Mouse (Mus musculus): Measurements from ENCODE around the gene Agfg1. TPM values are rescaled to one million over a fixed set of nuclear protein-coding genes. Genes with fewer than 3 reads are reported as not detected.

Agfg1 gene
- total and polyA plus RNA-seq, 3 experiments = 34.1 to 58.6 TPM; not detected in 1

GRCm38 (mm10) chr1:82826911-82827310, 12.4 kb upstream of the Agfg1 start:
- H3K27me3 ChIP-seq (ENCODE audit: control insufficient read depth in 1 of 2, insufficient read depth in 2 of 2, low read length in 2 of 2) = no peaks in the 10 kb centered on the region; a peak in 2 of 4 replicates
- H3K4me3 ChIP-seq (ENCODE audit: control insufficient read depth in 1 of 2, insufficient read depth in 1 of 2, low read depth in 2 of 2, low read length in 2 of 2) = no peak overlapping the region
- no peaks in the 10 kb centered on the region for H3K79me2 ChIP-seq (ENCODE audit: control insufficient read depth, insufficient read depth, low read length, poor library complexity)
- H3K27ac ChIP-seq (ENCODE audit: control insufficient read depth, low read depth, low read length) = no peak overlapping the region
- peaks cover 4 to 5% of the 10 kb centered on the region in 2 experiments; a peak in 2 of 4 replicates for H3K4me1 ChIP-seq (ENCODE audit: control insufficient read depth in 1 of 2, insufficient read depth in 2 of 2, low read length in 2 of 2)
- H3K9me3 ChIP-seq (replicated peaks; ENCODE audit: insufficient read depth, low read length) = no peaks in the 10 kb centered on the region
- no peak for DNase-seq (ENCODE audit: low read depth, low spot score)
- no peaks in the 10 kb centered on the region; a peak in 1 of 4 replicates for H3K36me3 ChIP-seq (ENCODE audit: control insufficient read depth in 1 of 2, insufficient read depth in 2 of 2, low read length in 2 of 2)
- no peak overlapping the region for H3K9ac ChIP-seq (ENCODE audit: control insufficient read depth, low read depth, low read length, poor library complexity, severe bottlenecking)
- no peak for TF ChIP-seq ZC3H11A (IDR thresholded peaks at IDR 0.05; ENCODE audit: low read depth, low read length)
- no peak for TF ChIP-seq RAD21 (IDR thresholded peaks at IDR 0.05; ENCODE audit: low read depth, low read length)
- TF ChIP-seq MAZ (IDR thresholded peaks at IDR 0.05; ENCODE audit: low read depth, low read length) = no peak
- no peak for TF ChIP-seq MAX (IDR thresholded peaks at IDR 0.05; ENCODE audit: low read length)
- no peak for TF ChIP-seq SIN3A (IDR thresholded peaks at IDR 0.05; ENCODE audit: low read length)
- TF ChIP-seq CHD1 (IDR thresholded peaks at IDR 0.05; ENCODE audit: low read depth, low read length) = no peak
- TF ChIP-seq NRF1 (IDR thresholded peaks at IDR 0.05; ENCODE audit: insufficient read depth, low read depth, low read length, poor library complexity, severe bottlenecking) = no peak

- H3K36me3 ChIP-seq (ENCODE audit: control insufficient read depth in 1 of 2, insufficient read depth in 2 of 2, low read length in 2 of 2) = peaks cover 0 to 10% of the 10 kb centered on the region in 2 experiments; a peak in 2 of 4 replicates
- no peak overlapping the region for H3K4me3 ChIP-seq (ENCODE audit: control insufficient read depth in 1 of 2, insufficient read depth in 1 of 2, low read depth in 2 of 2, low read length in 2 of 2)
- no peak for DNase-seq (ENCODE audit: low read depth, low spot score)
- H3K27me3 ChIP-seq (ENCODE audit: control insufficient read depth in 1 of 2, insufficient read depth in 2 of 2, low read length in 2 of 2) = no peaks in the 10 kb centered on the region; a peak in 2 of 4 replicates
- H3K27ac ChIP-seq (ENCODE audit: control insufficient read depth, low read depth, low read length) = no peak overlapping the region
- H3K4me1 ChIP-seq (ENCODE audit: control insufficient read depth in 1 of 2, insufficient read depth in 2 of 2, low read length in 2 of 2) = peaks cover 3 to 17% of the 10 kb centered on the region in 2 experiments; a peak in 3 of 4 replicates
- no peak for TF ChIP-seq TBP (IDR thresholded peaks at IDR 0.05; ENCODE audit: low read depth, low read length)
- no peak for TF ChIP-seq RAD21 (IDR thresholded peaks at IDR 0.05; ENCODE audit: low read depth, low read length)
- no peak for TF ChIP-seq MYB (IDR thresholded peaks at IDR 0.05; ENCODE audit: low read depth, low read length)
- no peak for TF ChIP-seq MAZ (IDR thresholded peaks at IDR 0.05; ENCODE audit: low read depth, low read length)
- H3K79me2 ChIP-seq (ENCODE audit: control insufficient read depth, insufficient read depth, low read length, poor library complexity) = no peaks in the 10 kb centered on the region
- H3K9ac ChIP-seq (ENCODE audit: control insufficient read depth, low read depth, low read length, poor library complexity, severe bottlenecking) = no peak overlapping the region
- no peaks in the 10 kb centered on the region for H3K9me3 ChIP-seq (replicated peaks; ENCODE audit: insufficient read depth, low read length)
Measured at GRCm38 (mm10) chr1:82830771-82831170, 8.5 kb upstream of the Agfg1 start.

- TF ChIP-seq ETS1 (IDR thresholded peaks at IDR 0.05; ENCODE audit: low read depth, low read length) (no peak), USF1 (IDR thresholded peaks at IDR 0.05; ENCODE audit: low read depth, low read length) (no peak), RAD21 (IDR thresholded peaks at IDR 0.05; ENCODE audit: low read depth, low read length) (no peak), KAT2A (conservative IDR thresholded peaks at IDR 0.05; ENCODE audit: low read depth, low read length) (no peak), ZMIZ1 (IDR thresholded peaks at IDR 0.05; ENCODE audit: low read depth, low read length) (no peak), MEF2A (IDR thresholded peaks at IDR 0.05; ENCODE audit: extremely low read depth, insufficient replicate concordance, low read depth, low read length, poor library complexity, severe bottlenecking) (no peak), E2F4 (IDR thresholded peaks at IDR 0.05; ENCODE audit: borderline replicate concordance, low read depth, low read length) (no peak), ELF1 (IDR thresholded peaks at IDR 0.05; ENCODE audit: low read depth, low read length) (no peak)
- H3K4me3 ChIP-seq (ENCODE audit: control insufficient read depth in 1 of 2, insufficient read depth in 1 of 2, low read depth in 2 of 2, low read length in 2 of 2) = no peak overlapping the region
- peaks cover 3 to 20% of the 10 kb centered on the region in 2 experiments; a peak in 3 of 4 replicates for H3K4me1 ChIP-seq (ENCODE audit: control insufficient read depth in 1 of 2, insufficient read depth in 2 of 2, low read length in 2 of 2)
Measured at GRCm38 (mm10) chr1:82831547-82832240, 7.6 kb upstream of the Agfg1 start.

More at GRCm38 (mm10) chr1:82831547-82832240, 7.6 kb upstream of the Agfg1 start:
- Histone ChIP-seq H3K9me3 (replicated peaks; ENCODE audit: insufficient read depth, low read length) (no peaks in the 10 kb centered on the region), H3K79me2 (ENCODE audit: control insufficient read depth, insufficient read depth, low read length, poor library complexity) (no peaks in the 10 kb centered on the region), H3K27me3 (ENCODE audit: control insufficient read depth in 1 of 2, insufficient read depth in 2 of 2, low read length in 2 of 2) (no peaks in the 10 kb centered on the region; a peak in 2 of 4 replicates), H3K36me3 (ENCODE audit: control insufficient read depth in 1 of 2, insufficient read depth in 2 of 2, low read length in 2 of 2) (peaks cover 0 to 10% of the 10 kb centered on the region in 2 experiments; a peak in 2 of 4 replicates), H3K27ac (ENCODE audit: control insufficient read depth, low read depth, low read length) (no peak overlapping the region), H3K9ac (ENCODE audit: control insufficient read depth, low read depth, low read length, poor library complexity, severe bottlenecking) (no peak overlapping the region)
- no peak for DNase-seq (ENCODE audit: low read depth, low spot score)
